Mouse (Mus musculus): ENCODE data around the gene Runx2.
A peak's percentile ranks its signal among the peaks of the same experiment; 100 is the strongest.

The Runx2 gene

GRCm38 (mm10) chr17:44814508-44815175 is at the start of gene Runx2:
Gene Runx2, minus strand, starts transcription at chr17:44814797.
- no peak for DNase-seq (ENCODE audit: low spot score)

GRCm38 (mm10) chr17:44863165-44863564 is 48.6 kb upstream of the Runx2 start:
- DNase-seq (ENCODE audit: low spot score) = no peak

GRCm38 (mm10) chr17:44842184-44842583 is 27.6 kb upstream of the Runx2 start:
- DNase-seq (ENCODE audit: low spot score) = no peak

- DNase-seq (ENCODE audit: low spot score) = no peak
These were observed 16.6 kb upstream of the Runx2 start for GRCm38 (mm10) chr17:44831201-44831600.

GRCm38 (mm10) chr17:44829587-44829986 is 15.0 kb upstream of the Runx2 start:
- no peak for DNase-seq (ENCODE audit: low spot score)

DNA sequence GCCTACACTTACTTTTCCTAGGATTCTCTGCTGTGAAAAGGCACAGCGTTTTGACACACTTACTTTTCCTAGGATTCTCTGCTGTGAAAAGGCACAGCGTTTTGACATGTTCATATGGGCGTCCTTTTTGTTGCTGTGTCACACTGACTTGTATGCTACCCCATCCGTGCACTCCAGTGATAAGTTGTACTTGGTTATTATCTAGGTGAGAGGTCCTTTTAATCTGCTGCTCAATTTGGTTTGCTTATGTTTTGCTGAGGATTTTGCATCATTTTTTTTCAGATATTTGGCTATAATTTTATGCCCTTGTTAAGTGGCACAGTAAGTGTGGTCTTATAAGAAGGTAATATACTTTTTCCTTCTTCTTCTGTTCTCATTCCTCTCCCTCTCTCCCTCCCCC is 13.4 kb upstream of the Runx2 start:
- no peak for DNase-seq (ENCODE audit: low spot score)

GRCm38 (mm10) chr17:44827124-44827523 is 12.5 kb upstream of the Runx2 start:
- no peak for DNase-seq (ENCODE audit: low spot score)

DNA sequence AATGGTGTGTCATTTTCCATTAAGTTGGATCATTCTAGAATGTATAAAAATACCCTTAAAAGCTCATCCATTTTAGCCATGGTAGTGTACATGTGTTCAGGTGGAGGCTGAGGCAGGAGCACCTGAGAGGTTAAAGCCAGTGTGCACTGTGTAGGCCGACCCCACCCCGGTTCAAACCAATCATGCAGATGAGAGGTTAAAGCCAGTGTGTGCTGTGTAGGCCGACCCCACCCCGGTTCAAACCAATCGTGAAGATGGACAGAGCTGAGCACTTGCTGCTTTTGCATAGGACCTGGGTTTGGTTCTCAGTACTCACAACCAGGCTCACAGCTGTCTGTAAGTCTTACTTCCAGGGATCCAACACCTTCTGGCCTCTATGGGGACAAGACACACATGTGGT is 7.3 kb upstream of the Runx2 start:
- no peak for DNase-seq (ENCODE audit: low spot score)

- DNase-seq (ENCODE audit: low spot score) = no peak
These were observed 5.2 kb upstream of the Runx2 start for GRCm38 (mm10) chr17:44819816-44820215.

DNA sequence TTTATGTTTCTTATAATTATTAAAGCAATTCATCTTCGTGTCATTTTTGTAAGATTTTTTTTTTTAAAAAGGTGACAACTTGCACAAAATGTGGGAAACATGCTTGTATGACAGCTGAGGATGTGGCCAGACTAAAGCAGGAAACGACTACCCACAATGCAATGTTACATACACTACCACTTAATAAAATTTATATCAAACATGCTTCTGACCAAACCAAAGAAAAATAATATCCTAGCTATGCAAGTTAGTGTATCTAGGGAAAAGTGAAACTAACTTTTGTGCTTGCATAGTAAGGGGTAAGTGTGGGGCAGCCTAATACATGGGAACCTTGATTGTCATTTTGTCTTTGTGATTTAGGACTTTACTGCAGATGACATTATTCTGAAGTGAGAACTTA is 4.2 kb upstream of the Runx2 start:
- no peak for DNase-seq (ENCODE audit: low spot score)

DNA sequence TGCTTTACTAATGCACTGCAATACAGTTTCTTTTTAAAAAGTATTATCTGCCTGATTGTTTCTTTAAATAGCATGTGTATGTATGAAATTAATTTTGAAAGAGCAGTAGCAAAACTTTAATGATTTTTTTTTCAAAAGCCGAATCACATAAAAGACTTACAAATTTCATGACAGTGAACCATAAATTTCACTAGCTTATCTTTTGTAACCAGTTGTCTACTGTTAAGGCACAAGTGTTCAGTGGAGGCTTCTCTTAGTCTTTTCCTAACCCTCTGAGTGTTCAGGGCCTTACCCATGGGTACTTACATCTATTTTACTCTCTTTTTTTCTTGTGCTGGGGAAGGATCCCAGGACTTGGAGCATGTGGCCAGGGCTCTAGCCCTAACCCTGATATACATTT is 7.6 kb downstream of the Runx2 start:
- DNase-seq (ENCODE audit: low spot score) = no peak

DNA sequence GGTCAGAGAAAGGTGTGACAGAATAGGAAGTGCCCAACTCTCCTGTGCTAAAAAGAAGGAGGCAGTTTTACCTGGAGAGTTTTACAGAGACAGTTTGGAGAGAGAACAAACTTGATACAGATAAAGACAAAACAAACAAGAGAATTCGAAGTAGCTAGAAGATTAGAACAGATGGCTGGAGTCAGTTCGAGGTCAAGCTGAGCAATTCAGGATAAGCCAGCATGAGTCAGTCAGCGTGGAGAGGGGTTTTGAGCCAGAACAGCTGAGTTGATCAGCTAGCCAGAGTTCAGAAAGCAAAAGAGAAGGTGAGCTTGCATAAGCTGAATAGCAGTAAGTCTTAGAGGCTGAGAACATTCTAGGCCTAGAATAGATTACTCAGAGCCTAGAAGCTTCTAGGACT is 17.3 kb downstream of the Runx2 start:
- DNase-seq (ENCODE audit: low spot score) = no peak

GRCm38 (mm10) chr17:44792218-44792917 is 22.2 kb downstream of the Runx2 start:
- DNase-seq (ENCODE audit: low spot score) = no peak

GRCm38 (mm10) chr17:44788982-44789747 is 25.4 kb downstream of the Runx2 start:
- no peak for DNase-seq (ENCODE audit: low spot score)

GRCm38 (mm10) chr17:44783143-44783542 is 31.5 kb downstream of the Runx2 start:
- DNase-seq (ENCODE audit: low spot score) = no peak

DNA sequence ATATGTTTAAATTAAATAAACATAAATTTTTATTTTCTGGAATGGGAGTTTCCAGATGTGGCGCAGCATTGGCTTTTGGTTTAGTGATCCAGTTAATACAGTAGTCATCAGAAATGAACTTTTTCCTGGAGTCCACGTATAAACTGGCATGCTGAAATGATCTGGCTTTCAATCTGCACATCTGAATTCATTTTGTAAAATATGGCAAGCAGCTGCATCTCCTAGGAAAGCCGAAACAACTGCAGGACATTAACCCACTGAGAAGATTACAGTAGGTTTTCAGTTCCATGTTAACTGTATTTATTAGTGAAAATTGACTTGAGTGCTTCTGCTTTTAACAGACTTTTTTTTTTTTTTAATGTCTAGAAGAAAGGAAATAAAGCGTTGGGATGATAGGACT is 32.2 kb downstream of the Runx2 start:
- no peak for DNase-seq (ENCODE audit: low spot score)

GRCm38 (mm10) chr17:44780353-44780752 is 34.2 kb downstream of the Runx2 start:
- no peak for DNase-seq (ENCODE audit: low spot score)

- DNase-seq (ENCODE audit: low spot score) = no peak
These were observed 36.5 kb downstream of the Runx2 start for GRCm38 (mm10) chr17:44778141-44778540.

GRCm38 (mm10) chr17:44777337-44777804 is 37.2 kb downstream of the Runx2 start:
- DNase-seq (ENCODE audit: low spot score) = peak; percentile 79

DNA sequence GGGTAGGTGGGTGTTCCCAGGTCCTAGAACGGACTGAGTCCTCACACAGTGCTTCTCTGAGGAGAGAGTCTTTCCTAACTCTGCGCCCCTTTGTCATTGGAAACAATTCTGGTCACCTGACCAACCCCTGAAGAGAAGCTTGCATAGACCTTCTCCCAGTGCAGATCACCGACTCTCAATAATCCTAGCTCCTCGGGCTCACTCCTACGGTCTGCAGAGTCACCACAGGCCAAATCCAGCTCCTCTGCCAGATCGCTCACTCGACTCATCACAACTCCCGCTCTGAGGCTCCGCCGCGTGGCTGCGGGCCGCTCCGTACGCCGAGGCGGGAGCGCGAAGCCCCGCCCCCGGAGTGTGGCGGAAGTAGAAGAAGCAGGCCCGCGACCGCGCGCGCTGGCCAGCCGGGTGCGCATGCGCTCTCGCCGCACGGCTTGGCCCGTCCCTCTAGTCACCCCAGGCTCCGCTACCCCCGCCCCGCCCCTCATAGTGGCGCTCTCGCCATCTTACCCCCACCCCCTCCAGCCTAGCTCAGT is 37.8 kb downstream of the Runx2 start, which contains the start of gene Supt3:
Gene Supt3 (plus strand): TSS at position 415 of the 533 bp plus-strand sequence.
- peak; percentile 95 for DNase-seq (ENCODE audit: low spot score)

DNA sequence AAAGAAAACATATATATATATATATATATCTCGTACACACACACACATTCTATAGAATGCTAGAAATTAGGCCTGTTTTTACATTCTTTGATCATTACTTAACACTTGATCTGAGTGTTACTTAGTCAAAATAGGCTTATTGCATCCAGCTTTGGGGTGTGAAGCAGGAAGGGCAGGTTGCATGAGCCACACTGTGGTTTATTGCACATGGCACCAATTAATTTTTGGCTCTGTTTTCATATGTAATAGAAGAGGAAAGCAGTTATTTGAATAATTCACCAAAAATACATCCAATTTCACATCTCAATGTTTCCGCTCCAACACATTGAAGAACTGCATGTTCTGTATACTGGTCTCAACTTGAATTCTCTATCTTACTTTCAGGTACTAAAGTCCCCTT is 42.0 kb downstream of the Runx2 start:
- DNase-seq (ENCODE audit: low spot score) = no peak

DNA sequence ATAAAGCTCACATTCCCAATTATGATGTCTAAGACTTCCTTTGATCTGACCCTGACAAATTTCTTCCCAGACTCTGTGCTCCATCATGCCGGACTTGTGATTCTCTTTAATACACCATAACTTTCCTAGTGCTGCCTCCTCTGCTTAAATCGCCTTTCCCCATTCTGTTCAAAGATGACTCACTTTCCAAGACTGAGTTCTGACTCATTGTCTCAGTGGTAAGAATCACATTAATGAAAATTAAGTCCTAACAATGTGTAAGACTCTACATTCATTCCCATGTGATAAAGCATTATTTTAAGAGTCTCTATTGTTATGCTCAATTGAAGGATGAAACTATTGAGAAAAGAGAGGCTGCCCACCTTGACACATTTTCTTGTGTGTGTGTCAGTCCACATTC is 43.7 kb downstream of the Runx2 start:
- no peak for DNase-seq (ENCODE audit: low spot score)

GRCm38 (mm10) chr17:44768522-44768921 is 46.1 kb downstream of the Runx2 start:
- DNase-seq (ENCODE audit: low spot score) = no peak

All from T-cell, adult 2 months (primary cell).